Mouse (Mus musculus) heart, postnatal 0 days (tissue): ENCODE measurements around the gene Gm11549. TPM values are rescaled to one million over a fixed set of nuclear protein-coding genes. Genes with fewer than 3 reads are reported as not detected.

Source experiments
- ATAC-seq: fragments of 200-750 bp; cut with Nextera tagmentation; 2 replicates; pipeline ENCODE4 v1.8.0; 2017; ENCODE audit warnings: low read depth, moderate number of reproducible peaks, moderate library complexity; ENCODE audit not compliant: insufficient read depth
- DNase-seq: peaks from one replicate; pipeline ENCODE4 v3.0.0-alpha.2; 2016; ENCODE audit warnings: low spot score
- H3K27ac ChIP-seq: fragments of 300-500 bp; sonication (generic); 2 replicates; pipeline ENCODE4 v1.5.1; 2014; ENCODE audit warnings: low read depth, mild to moderate bottlenecking
- H3K27me3 ChIP-seq: fragments of 300-500 bp; sonication (generic); 2 replicates; pipeline ENCODE4 v1.6.1; 2014; ENCODE audit warnings: low read length, mixed read lengths; ENCODE audit not compliant: control insufficient read depth, insufficient read depth
- H3K36me3 ChIP-seq: fragments of 300-500 bp; sonication (generic); replicated peaks from 2 replicates; pipeline ENCODE4 v1.6.1; 2014; ENCODE audit warnings: low read length, mixed read lengths; ENCODE audit not compliant: control insufficient read depth, insufficient read depth
- H3K4me1 ChIP-seq: fragments of 300-500 bp; sonication (generic); 2 replicates; pipeline ENCODE4 v1.6.1; 2014; ENCODE audit warnings: antibody characterized with exemption; ENCODE audit not compliant: control insufficient read depth, insufficient read depth
- H3K4me2 ChIP-seq: fragments of 300-500 bp; sonication (generic); 2 replicates; pipeline ENCODE4 v1.6.1; 2014; ENCODE audit warnings: low read depth, mild to moderate bottlenecking, low read length, moderate library complexity
- H3K4me3 ChIP-seq: fragments of 300-500 bp; sonication (generic); 2 replicates; pipeline ENCODE4 v1.5.1; 2014; ENCODE audit warnings: low read depth, low read length
- H3K9ac ChIP-seq: fragments of 300-500 bp; sonication (generic); replicated peaks from 2 replicates; pipeline ENCODE4 v1.6.1; 2014; ENCODE audit warnings: low read depth, low read length, mixed read lengths
- H3K9me3 ChIP-seq: fragments of 300-500 bp; sonication (generic); replicated peaks from 2 replicates; pipeline ENCODE4 v1.6.1; 2016; ENCODE audit warnings: low read length; ENCODE audit not compliant: control insufficient read depth
- CTCF ChIP-seq: IDR thresholded peaks from 2 replicates; pipeline ENCODE4 v1.5.1; 2016; ENCODE audit warnings: antibody characterized with exemption, control low read depth, low read depth
- EP300 ChIP-seq: IDR thresholded peaks from 2 replicates; pipeline ENCODE4 v1.6.1; 2016; ENCODE audit warnings: antibody characterized with exemption, low read depth
- WGBS: fragments of 180-500 bp; shearing (Covaris S2); extraction: QIAGEN DNeasy Blood & Tissue Kit; methylation state at CpG from one replicate; pipeline ENCODE4 v1.1.7; 2014; 5-methylcytosine and 5-hydroxymethylcytosine counted together
- microRNA-seq: library from miRNA; unstranded; fragments of <30 nt; microRNA quantifications from one replicate; pipeline ENCODE4, GENCODE M21; 2016
- polyA plus RNA-seq: library from polyadenylated mRNA; unstranded; fragments of >200 nt; fragmentation: Nextera tagmentation; extraction: Ambion mirVana; gene quantifications from 2 replicates; pipeline ENCODE4 v1.2.1, GENCODE M21; 2015
- total RNA-seq: library from RNA; depleted of rRNA; stranded (reverse); fragments of >200 nt; gene quantifications from 2 replicates; pipeline ENCODE4 v1.2.3, GENCODE M21; 2014; ENCODE audit warnings: low replicate concordance; rRNA removed

Gene Gm11549
- total and polyA plus RNA-seq, 2 experiments from 2014 or later = 0.26 TPM; not detected in 1

- 65% methylated on average over 5 of the region's 5 CpGs for WGBS
- peak overlapping the region; percentile 91 for H3K4me2 ChIP-seq
- H3K9ac ChIP-seq = peak overlapping the region; percentile 96
- H3K9me3 ChIP-seq = no peaks in the 10 kb centered on the region
- no peaks in the 10 kb centered on the region for H3K36me3 ChIP-seq
- no peaks in the 10 kb centered on the region for H3K27me3 ChIP-seq
- no peak for DNase-seq
- H3K4me3 ChIP-seq = peak overlapping the region; percentile 97
- peak overlapping the region; percentile 100 for H3K27ac ChIP-seq
- ATAC-seq = no peak
- peaks cover 54% of the 10 kb centered on the region for H3K4me1 ChIP-seq
- TF ChIP-seq CTCF (no peak), EP300 (no peak)
Observed at GRCm38 (mm10) chr3:36474421-36474820, 47.2 kb downstream of the Gm11549 start.

- H3K36me3 ChIP-seq = no peaks in the 10 kb centered on the region
- no peaks in the 10 kb centered on the region for H3K27me3 ChIP-seq
- TF ChIP-seq CTCF (no peak), EP300 (no peak)
- no peak overlapping the region for H3K27ac ChIP-seq
- WGBS = 96% methylated on average over 5 of the region's 5 CpGs
- H3K9me3 ChIP-seq = no peaks in the 10 kb centered on the region
- DNase-seq = no peak
- H3K4me2 ChIP-seq = peak overlapping the region; percentile 91
- H3K4me1 ChIP-seq = peaks cover 55% of the 10 kb centered on the region
- no peak for ATAC-seq
- H3K4me3 ChIP-seq = 0 out of 2 replicates have a peak overlapping the region, but pooled peaks have one; percentile 9
- H3K9ac ChIP-seq = no peak overlapping the region
Observed at GRCm38 (mm10) chr3:36473222-36473621, 48.4 kb downstream of the Gm11549 start.

- 35% methylated on average over 4 of the region's 4 CpGs for WGBS
Observed at GRCm38 (mm10) chr3:36471856-36472255, 49.8 kb downstream of the Gm11549 start.

GRCm38 (mm10) chr3:36468871-36469270 is 52.7 kb downstream of the Gm11549 start:
- ATAC-seq (peak; percentile 37; the same call in 1 of the 2 replicates), DNase-seq (no peak)
- H3K4me1 ChIP-seq = peaks cover 36% of the 10 kb centered on the region
- no peak overlapping the region for H3K27ac ChIP-seq
- WGBS = 65% methylated on average over 2 of the region's 2 CpGs
- peaks cover 13% of the 10 kb centered on the region for H3K36me3 ChIP-seq
- H3K27me3 ChIP-seq = no peaks in the 10 kb centered on the region
- H3K4me2 ChIP-seq = no peak overlapping the region
- no peak for TF ChIP-seq CTCF
- TF ChIP-seq EP300 = no peak
- no peaks in the 10 kb centered on the region for H3K9me3 ChIP-seq
- no peak overlapping the region for H3K4me3 ChIP-seq
- H3K9ac ChIP-seq = no peak overlapping the region

More at GRCm38 (mm10) chr3:36471856-36472255, 49.8 kb downstream of the Gm11549 start:
- Histone ChIP-seq H3K9me3 (no peaks in the 10 kb centered on the region), H3K4me3 (peak overlapping the region; percentile 8; the same call in 1 of the 2 replicates), H3K4me1 (peaks cover 51% of the 10 kb centered on the region), H3K27me3 (no peaks in the 10 kb centered on the region), H3K27ac (0 out of 2 replicates have a peak overlapping the region, but pooled peaks have one; percentile 28), H3K36me3 (no peaks in the 10 kb centered on the region), H3K4me2 (peak overlapping the region; percentile 42), H3K9ac (no peak overlapping the region)
- no peak for TF ChIP-seq CTCF
- TF ChIP-seq EP300 = no peak
- ATAC-seq = no peak
- DNase-seq = no peak

DNA sequence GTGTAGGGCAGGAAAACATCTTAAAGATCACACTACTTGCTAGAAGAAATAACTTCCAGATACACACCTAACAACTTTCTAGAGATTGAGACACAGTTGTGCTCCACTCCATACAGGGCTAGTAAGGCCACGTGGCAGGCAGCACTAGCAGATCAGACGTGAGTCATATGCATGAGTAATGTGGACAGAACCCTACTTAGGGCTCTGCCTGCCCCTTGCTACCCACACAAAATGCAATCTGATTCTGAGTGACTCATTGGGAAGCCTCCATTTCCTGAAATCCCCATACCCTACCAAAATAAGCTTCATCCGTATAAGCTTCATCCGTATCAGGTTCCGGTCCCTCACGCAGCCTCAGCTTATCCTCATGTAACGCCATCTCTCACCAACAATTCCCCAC is 54.0 kb downstream of the Gm11549 start:
- peaks cover 26% of the 10 kb centered on the region for H3K4me1 ChIP-seq
- 60% methylated on average over 7 of the region's 7 CpGs for WGBS

GRCm38 (mm10) chr3:36465538-36465937 is 56.1 kb downstream of the Gm11549 start:
- ATAC-seq = no peak

More for the DNA sequence above, 54.0 kb downstream of the Gm11549 start:
- H3K9me3 ChIP-seq = no peaks in the 10 kb centered on the region
- DNase-seq = no peak
- no peak overlapping the region for H3K9ac ChIP-seq
- H3K4me2 ChIP-seq = no peak overlapping the region
- no peaks in the 10 kb centered on the region for H3K27me3 ChIP-seq
- no peak overlapping the region for H3K27ac ChIP-seq
- no peak for TF ChIP-seq EP300
- no peak for TF ChIP-seq CTCF
- H3K4me3 ChIP-seq = no peak overlapping the region
- ATAC-seq = 0 out of 2 replicates have a peak, but pooled peaks have one; percentile 28
- peaks cover 25% of the 10 kb centered on the region for H3K36me3 ChIP-seq

More at GRCm38 (mm10) chr3:36465538-36465937, 56.1 kb downstream of the Gm11549 start:
- no peak for DNase-seq
- TF ChIP-seq EP300 = no peak
- no peak for TF ChIP-seq CTCF
- Histone ChIP-seq H3K4me1 (peaks cover 10% of the 10 kb centered on the region), H3K27ac (no peak overlapping the region), H3K27me3 (no peaks in the 10 kb centered on the region), H3K9ac (no peak overlapping the region), H3K4me2 (no peak overlapping the region), H3K9me3 (no peaks in the 10 kb centered on the region), H3K36me3 (peaks cover 46% of the 10 kb centered on the region), H3K4me3 (no peak overlapping the region)
- WGBS = 62% methylated on average over 7 of the region's 7 CpGs

Small RNAs within 50 kb of the gene (microRNA-seq; reads per million reads assigned to microRNA genes)
- gene Mir7009 = not detected

Other genes starting within 250 kb of the Gm11549 start
- 162 and 218 TPM in 2 replicates for gene Anxa5, start 45.9 kb downstream of the Gm11549 start, total RNA-seq
- 261 and 263 TPM in 2 replicates for gene Anxa5, start 45.9 kb downstream of the Gm11549 start, polyA plus RNA-seq
- gene 1810062G17Rik, start 45.9 kb downstream of the Gm11549 start, total RNA-seq = 6.2 TPM in 1 of 2 replicates, not detected in the other
- 1.2 and 1.8 TPM in 2 replicates for gene 1810062G17Rik, start 45.9 kb downstream of the Gm11549 start, polyA plus RNA-seq
- gene Exosc9, start 30.8 kb upstream of the Gm11549 start, total RNA-seq = 22.6 and 31.7 TPM in 2 replicates
- 39.6 and 40.9 TPM in 2 replicates for gene Exosc9, start 30.8 kb upstream of the Gm11549 start, polyA plus RNA-seq
- gene Ccna2, start 50.3 kb upstream of the Gm11549 start, total RNA-seq = 172 and 290 TPM in 2 replicates
- 41.9 and 44.0 TPM in 2 replicates for gene Ccna2, start 50.3 kb upstream of the Gm11549 start, polyA plus RNA-seq
- 0.50 and 6.0 TPM in 2 replicates for gene Bbs7, start 91.7 kb upstream of the Gm11549 start, total RNA-seq
- 7.9 and 8.2 TPM in 2 replicates for gene Bbs7, start 91.7 kb upstream of the Gm11549 start, polyA plus RNA-seq
- 6.3 and 9.1 TPM in 2 replicates for gene Trpc3, start 168.4 kb upstream of the Gm11549 start, total RNA-seq
- gene Trpc3, start 168.4 kb upstream of the Gm11549 start, polyA plus RNA-seq = 2.8 and 3.5 TPM in 2 replicates